In genomic region chr11:69715482-69715881, GRCm38 (mm10) we compare ENCODE assay signal across 10 mouse cellular contexts. TPM values are rescaled to one million over a fixed set of nuclear protein-coding genes. Genes with fewer than 3 reads are reported as not detected.
DNase-seq lines count a peak whose midpoint lies in the region; ATAC-seq and TF ChIP-seq lines count a peak whose summit lies in the region.
"Had no signal": no experiment of that assay in that cellular context is flagged by ENCODE, and none has a peak within 500 bp of the region (broad histone marks: within the 10 kb centered on the region; RNA-seq: fewer than 3 reads in every experiment).

No protein-coding gene starts in this region.

- no peak overlapping the region for H3K4me2 ChIP-seq in intestine, embryonic 14.5 days (ENCODE audit: low read length)
- no peak overlapping the region for H3K4me2 ChIP-seq in intestine, embryonic 16.5 days (ENCODE audit: low read depth, low read length)
- no peak overlapping the region for H3K4me2 ChIP-seq in kidney, postnatal 0 days (ENCODE audit: low read length)
- H3K4me2 ChIP-seq in hindbrain, embryonic 12.5 days (replicated peaks): no peak overlapping the region
- H3K4me2 ChIP-seq: embryonic facial prominence, embryonic 15.5 days had no signal

- no peak for TF ChIP-seq POLR2A in MEL (IDR thresholded peaks at IDR 0.05; ENCODE audit: control insufficient read depth in 1 of 2, insufficient read depth in 1 of 2, low read depth in 1 of 2, low read length in 2 of 2, poor library complexity in 1 of 2)

- 48% methylated on average over 9 of the region's 9 CpGs for WGBS in intestine, embryonic 14.5 days
- 55% methylated on average over 9 of the region's 9 CpGs for WGBS in intestine, embryonic 16.5 days
- WGBS in kidney, postnatal 0 days: 54% methylated on average over 9 of the region's 9 CpGs
- WGBS in hindbrain, embryonic 12.5 days: 52% methylated on average over 9 of the region's 9 CpGs

- no peaks in the 10 kb centered on the region for H3K79me2 ChIP-seq in MEL (ENCODE audit: control insufficient read depth, insufficient read depth, low read length, poor library complexity)

- H3K4me3 ChIP-seq in intestine, embryonic 14.5 days (ENCODE audit: low read depth, low read length): no peak overlapping the region
- H3K4me3 ChIP-seq in intestine, embryonic 16.5 days (ENCODE audit: low read length): no peak overlapping the region
- H3K4me3 ChIP-seq in MEL (ENCODE audit: control insufficient read depth in 1 of 2, insufficient read depth in 1 of 2, low read depth in 2 of 2, low read length in 2 of 2): no peak overlapping the region
- H3K4me3 ChIP-seq in kidney, postnatal 0 days (replicated peaks; ENCODE audit: low read depth, low read length): no peak overlapping the region
- no peak overlapping the region for H3K4me3 ChIP-seq in hindbrain, embryonic 12.5 days
- H3K4me3 ChIP-seq: embryonic facial prominence, embryonic 15.5 days had no signal

- DNase-seq in intestine, embryonic 14.5 days (ENCODE audit: low spot score): peak; percentile 67
- DNase-seq in MEL (ENCODE audit: low read depth, low spot score): peak; percentile 66
- peak; percentile 43 for DNase-seq in embryo, embryonic 9.5 days (ENCODE audit: extremely low spot score)
- peak; percentile 38 for DNase-seq in kidney, postnatal 0 days (ENCODE audit: low spot score)
- no peak for DNase-seq in layer of hippocampus, postnatal 14 days (ENCODE audit: low spot score in 2 of 2)

- no peaks in the 10 kb centered on the region for H3K9me3 ChIP-seq in intestine, embryonic 14.5 days (ENCODE audit: control insufficient read depth, low read length)
- no peaks in the 10 kb centered on the region for H3K9me3 ChIP-seq in intestine, embryonic 16.5 days (ENCODE audit: control insufficient read depth, low read length)
- H3K9me3 ChIP-seq in MEL (replicated peaks; ENCODE audit: insufficient read depth, low read length): no peaks in the 10 kb centered on the region
- no peaks in the 10 kb centered on the region for H3K9me3 ChIP-seq in kidney, postnatal 0 days (replicated peaks; ENCODE audit: low read length)
- H3K9me3 ChIP-seq in hindbrain, embryonic 12.5 days (replicated peaks): no peaks in the 10 kb centered on the region
- H3K9me3 ChIP-seq: embryonic facial prominence, embryonic 15.5 days had no signal

- peak overlapping the region; percentile 16; the same call in 1 of the 2 replicates for H3K27ac ChIP-seq in intestine, embryonic 14.5 days (ENCODE audit: low read depth)
- no peak overlapping the region for H3K27ac ChIP-seq in intestine, embryonic 16.5 days (ENCODE audit: low read length)
- no peak overlapping the region for H3K27ac ChIP-seq in MEL (ENCODE audit: control insufficient read depth, low read depth, low read length)
- H3K27ac ChIP-seq in kidney, postnatal 0 days: peak overlapping the region; percentile 83
- H3K27ac ChIP-seq in hindbrain, embryonic 12.5 days: no peak overlapping the region
- H3K27ac ChIP-seq: embryonic facial prominence, embryonic 15.5 days had no signal

- no peak overlapping the region for H3K9ac ChIP-seq in intestine, embryonic 14.5 days (ENCODE audit: low read length)
- no peak overlapping the region for H3K9ac ChIP-seq in intestine, embryonic 16.5 days (ENCODE audit: low read depth, low read length)
- H3K9ac ChIP-seq in MEL (ENCODE audit: control insufficient read depth, low read depth, low read length, poor library complexity, severe bottlenecking): no peak overlapping the region
- no peak overlapping the region for H3K9ac ChIP-seq in kidney, postnatal 0 days (ENCODE audit: low read depth, low read length)
- H3K9ac ChIP-seq in hindbrain, embryonic 12.5 days: no peak overlapping the region
- H3K9ac ChIP-seq: embryonic facial prominence, embryonic 15.5 days had no signal

- no peaks in the 10 kb centered on the region for H3K36me3 ChIP-seq in intestine, embryonic 14.5 days (ENCODE audit: control insufficient read depth, insufficient read depth, low read length)
- no peaks in the 10 kb centered on the region for H3K36me3 ChIP-seq in intestine, embryonic 16.5 days (ENCODE audit: control insufficient read depth, insufficient read depth, low read length)
- peaks cover 0 to 3% of the 10 kb centered on the region in 2 experiments; a peak in 1 of 4 replicates for H3K36me3 ChIP-seq in MEL (ENCODE audit: control insufficient read depth in 1 of 2, insufficient read depth in 2 of 2, low read length in 2 of 2)
- no peaks in the 10 kb centered on the region for H3K36me3 ChIP-seq in kidney, postnatal 0 days (ENCODE audit: insufficient read depth, low read length)
- no peaks in the 10 kb centered on the region for H3K36me3 ChIP-seq in hindbrain, embryonic 12.5 days
- H3K36me3 ChIP-seq: embryonic facial prominence, embryonic 15.5 days had no signal

- no peaks in the 10 kb centered on the region for H3K27me3 ChIP-seq in intestine, embryonic 14.5 days (replicated peaks; ENCODE audit: control insufficient read depth, insufficient read depth, low read length)
- no peaks in the 10 kb centered on the region for H3K27me3 ChIP-seq in intestine, embryonic 16.5 days (replicated peaks; ENCODE audit: control insufficient read depth, insufficient read depth, low read length)
- H3K27me3 ChIP-seq in MEL (ENCODE audit: control insufficient read depth in 1 of 2, insufficient read depth in 2 of 2, low read length in 2 of 2): no peaks in the 10 kb centered on the region
- H3K27me3 ChIP-seq in kidney, postnatal 0 days (ENCODE audit: insufficient read depth, low read length): no peaks in the 10 kb centered on the region
- 0 out of 2 replicates have a peak, but pooled peaks cover 2% of the 10 kb centered on the region for H3K27me3 ChIP-seq in hindbrain, embryonic 12.5 days
- H3K27me3 ChIP-seq: embryonic facial prominence, embryonic 15.5 days had no signal

- no peak for TF ChIP-seq EP300 in MEL (IDR thresholded peaks at IDR 0.05; ENCODE audit: low read depth in 1 of 2, low read length in 2 of 2)

- no peak for ATAC-seq in intestine, embryonic 14.5 days (replicated peaks; ENCODE audit: low FRiP score, low TSS enrichment, low read depth)
- no peak for ATAC-seq in intestine, embryonic 16.5 days
- ATAC-seq in kidney, postnatal 0 days (replicated peaks; ENCODE audit: low FRiP score, low read depth): no peak
- peak; percentile 61; the same call in 1 of the 2 replicates for ATAC-seq in megakaryocyte progenitor cell, adult 5-6 weeks (replicated peaks; ENCODE audit: poor library complexity)
- ATAC-seq in hindbrain, embryonic 12.5 days (ENCODE audit: low FRiP score): no peak

- peak; percentile 74 for TF ChIP-seq RAD21 in MEL (IDR thresholded peaks at IDR 0.05; ENCODE audit: low read depth, low read length)

- peak; percentile 73 to 87 (median 75) for TF ChIP-seq CTCF in MEL (IDR thresholded peaks at IDR 0.05 in 2 of 3, conservative IDR thresholded peaks at IDR 0.05 in 1 of 3; ENCODE audit: control insufficient read depth in 1 of 3, insufficient read depth in 1 of 3, low read depth in 2 of 3, low read length in 3 of 3, poor library complexity in 1 of 3, severe bottlenecking in 1 of 3)
- peak; percentile 76 for TF ChIP-seq CTCF in kidney, postnatal 0 days (IDR thresholded peaks at IDR 0.05; ENCODE audit: low read depth)

- H3K4me1 ChIP-seq in intestine, embryonic 14.5 days (replicated peaks; ENCODE audit: control insufficient read depth, insufficient read depth, low read length): peaks cover 6% of the 10 kb centered on the region
- H3K4me1 ChIP-seq in intestine, embryonic 16.5 days (ENCODE audit: control insufficient read depth, insufficient read depth, low read length): peaks cover 5% of the 10 kb centered on the region
- peaks cover 0 to 5% of the 10 kb centered on the region in 2 experiments; a peak in 1 of 4 replicates for H3K4me1 ChIP-seq in MEL (ENCODE audit: control insufficient read depth in 1 of 2, insufficient read depth in 2 of 2, low read length in 2 of 2)
- no peaks in the 10 kb centered on the region for H3K4me1 ChIP-seq in kidney, postnatal 0 days (replicated peaks; ENCODE audit: insufficient read depth, low read length)
- peaks cover 12% of the 10 kb centered on the region for H3K4me1 ChIP-seq in hindbrain, embryonic 12.5 days

RNA-seq across cellular contexts. Expression of gene Tnfsfm13, which starts 19.6 kb away (rescaled TPM):
- 2.3 and 3.7 TPM in 2 replicates for polyA plus RNA-seq in intestine, embryonic 14.5 days (2014; fragmentation: Nextera tagmentation; extraction: Ambion mirVana)
- polyA plus RNA-seq in intestine, embryonic 16.5 days (2015; fragmentation: Nextera tagmentation; extraction: Ambion mirVana): 3.0 and 3.3 TPM in 2 replicates
- total RNA-seq in MEL (2012; rRNA removed): not detected in 2 replicates
- not detected for polyA plus RNA-seq in MEL (2012; ENCODE audit: insufficient read depth in 1 of 2, insufficient read length in 2 of 2, low read depth in 1 of 2, low replicate concordance in 2 of 2, missing spikeins in 1 of 2)
- polyA plus RNA-seq in kidney, postnatal 0 days (2015; fragmentation: Nextera tagmentation; extraction: Ambion mirVana): 8.0 and 8.4 TPM in 2 replicates
- total RNA-seq in megakaryocyte progenitor cell, adult 5-6 weeks (2015): 7.5 and 9.4 TPM in 2 replicates
- 6.1 and 7.9 TPM in 2 replicates for total RNA-seq in megakaryocyte progenitor cell, adult 5-6 weeks (2017)
- polyA plus RNA-seq in hindbrain, embryonic 12.5 days (2016; fragmentation: Nextera tagmentation; extraction: Ambion mirVana): 0.80 and 1.9 TPM in 2 replicates
- 1 to 10 TPM in 1 of 2 experiments, under 1 TPM in 1; 0.45 to 1.0 TPM for total RNA-seq in layer of hippocampus, postnatal 14 days (2021)

RNA-seq across cellular contexts. Expression of gene Tnfsf12, which starts 19.8 kb away (rescaled TPM):
- polyA plus RNA-seq in intestine, embryonic 14.5 days (2014; fragmentation: Nextera tagmentation; extraction: Ambion mirVana): 8.0 and 9.4 TPM in 2 replicates
- 6.0 and 6.3 TPM in 2 replicates for polyA plus RNA-seq in intestine, embryonic 16.5 days (2015; fragmentation: Nextera tagmentation; extraction: Ambion mirVana)
- total RNA-seq in MEL (2012; rRNA removed): not detected in 2 replicates
- under 1 TPM in 1 of 2 experiments, not detected in 1; 0.10 TPM for polyA plus RNA-seq in MEL (2012; ENCODE audit: insufficient read depth in 1 of 2, insufficient read length in 2 of 2, low read depth in 1 of 2, low replicate concordance in 2 of 2, missing spikeins in 1 of 2)
- 14.1 and 15.8 TPM in 2 replicates for polyA plus RNA-seq in kidney, postnatal 0 days (2015; fragmentation: Nextera tagmentation; extraction: Ambion mirVana)
- 0.88 and 2.0 TPM in 2 replicates for total RNA-seq in megakaryocyte progenitor cell, adult 5-6 weeks (2015)
- total RNA-seq in megakaryocyte progenitor cell, adult 5-6 weeks (2017): 0.75 and 1.0 TPM in 2 replicates
- polyA plus RNA-seq in hindbrain, embryonic 12.5 days (2016; fragmentation: Nextera tagmentation; extraction: Ambion mirVana): 3.1 and 3.4 TPM in 2 replicates
- total RNA-seq in layer of hippocampus, postnatal 14 days (2021): 1 to 10 TPM; 5.8 to 6.5 TPM

RNA-seq across cellular contexts. Expression of gene Tnfsf13, which starts 29.9 kb away (rescaled TPM):
- 0.48 TPM in 1 of 2 replicates, not detected in the other for polyA plus RNA-seq in intestine, embryonic 14.5 days (2014; fragmentation: Nextera tagmentation; extraction: Ambion mirVana)
- polyA plus RNA-seq in intestine, embryonic 16.5 days (2015; fragmentation: Nextera tagmentation; extraction: Ambion mirVana): 0.44 and 0.57 TPM in 2 replicates
- 0.19 TPM in 1 of 2 replicates, not detected in the other for total RNA-seq in MEL (2012; rRNA removed)
- under 1 TPM in 1 of 2 experiments, not detected in 1; 0.13 TPM for polyA plus RNA-seq in MEL (2012; ENCODE audit: insufficient read depth in 1 of 2, insufficient read length in 2 of 2, low read depth in 1 of 2, low replicate concordance in 2 of 2, missing spikeins in 1 of 2)
- 0.43 and 0.89 TPM in 2 replicates for polyA plus RNA-seq in kidney, postnatal 0 days (2015; fragmentation: Nextera tagmentation; extraction: Ambion mirVana)
- total RNA-seq in megakaryocyte progenitor cell, adult 5-6 weeks (2015): 28.5 and 31.9 TPM in 2 replicates
- 49.4 and 53.7 TPM in 2 replicates for total RNA-seq in megakaryocyte progenitor cell, adult 5-6 weeks (2017)
- polyA plus RNA-seq in hindbrain, embryonic 12.5 days (2016; fragmentation: Nextera tagmentation; extraction: Ambion mirVana): 0.42 and 0.49 TPM in 2 replicates
- total RNA-seq in layer of hippocampus, postnatal 14 days (2021): 1 to 10 TPM in 1 of 2 experiments, under 1 TPM in 1; 0.88 to 1.1 TPM
- polyA plus RNA-seq: neural tube, embryonic 11.5 days had no signal

RNA-seq across cellular contexts. Expression of gene Senp3, which starts 33.6 kb away (rescaled TPM):
- 79.1 and 90.8 TPM in 2 replicates for polyA plus RNA-seq in intestine, embryonic 14.5 days (2014; fragmentation: Nextera tagmentation; extraction: Ambion mirVana)
- polyA plus RNA-seq in intestine, embryonic 16.5 days (2015; fragmentation: Nextera tagmentation; extraction: Ambion mirVana): 51.8 and 60.3 TPM in 2 replicates
- total RNA-seq in MEL (2012; rRNA removed): 121 and 147 TPM in 2 replicates
- polyA plus RNA-seq in MEL (2012; ENCODE audit: insufficient read depth in 1 of 2, insufficient read length in 2 of 2, low read depth in 1 of 2, low replicate concordance in 2 of 2, missing spikeins in 1 of 2): 100 to 1,000 TPM; 171 to 890 TPM
- 52.2 and 59.4 TPM in 2 replicates for polyA plus RNA-seq in kidney, postnatal 0 days (2015; fragmentation: Nextera tagmentation; extraction: Ambion mirVana)
- 140 and 145 TPM in 2 replicates for total RNA-seq in megakaryocyte progenitor cell, adult 5-6 weeks (2015)
- total RNA-seq in megakaryocyte progenitor cell, adult 5-6 weeks (2017): 108 and 123 TPM in 2 replicates
- 105 and 106 TPM in 2 replicates for polyA plus RNA-seq in hindbrain, embryonic 12.5 days (2016; fragmentation: Nextera tagmentation; extraction: Ambion mirVana)
- 10 to 100 TPM; 84.3 to 88.5 TPM for total RNA-seq in layer of hippocampus, postnatal 14 days (2021)

RNA-seq across cellular contexts. Expression of gene Polr2a, which starts 43.0 kb away (rescaled TPM):
- 35.2 and 38.7 TPM in 2 replicates for polyA plus RNA-seq in intestine, embryonic 14.5 days (2014; fragmentation: Nextera tagmentation; extraction: Ambion mirVana)
- polyA plus RNA-seq in intestine, embryonic 16.5 days (2015; fragmentation: Nextera tagmentation; extraction: Ambion mirVana): 14.8 and 16.8 TPM in 2 replicates
- total RNA-seq in MEL (2012; rRNA removed): 16.6 and 22.2 TPM in 2 replicates
- polyA plus RNA-seq in MEL (2012; ENCODE audit: insufficient read depth in 1 of 2, insufficient read length in 2 of 2, low read depth in 1 of 2, low replicate concordance in 2 of 2, missing spikeins in 1 of 2): 100 to 1,000 TPM in 1 of 2 experiments, 10 to 100 TPM in 1; 73.9 to 193 TPM
- 19.0 and 21.0 TPM in 2 replicates for polyA plus RNA-seq in kidney, postnatal 0 days (2015; fragmentation: Nextera tagmentation; extraction: Ambion mirVana)
- total RNA-seq in megakaryocyte progenitor cell, adult 5-6 weeks (2015): 140 and 147 TPM in 2 replicates
- 21.0 and 34.4 TPM in 2 replicates for total RNA-seq in megakaryocyte progenitor cell, adult 5-6 weeks (2017)
- 32.2 and 39.0 TPM in 2 replicates for polyA plus RNA-seq in hindbrain, embryonic 12.5 days (2016; fragmentation: Nextera tagmentation; extraction: Ambion mirVana)
- total RNA-seq in layer of hippocampus, postnatal 14 days (2021): 10 to 100 TPM; 62.8 to 68.5 TPM

Comparison
In these comparisons a context has a peak if more than half of its experiments do, and no peak if none do; other contexts are left out.
1. H3K27ac ChIP-seq: peak in intestine, embryonic 14.5 days (single experiment) and kidney, postnatal 0 days (single experiment); none in intestine, embryonic 16.5 days (single experiment), MEL (single experiment) and hindbrain, embryonic 12.5 days (single experiment).
2. DNase-seq: peak in intestine, embryonic 14.5 days (single experiment), MEL (single experiment), embryo, embryonic 9.5 days (single experiment) and kidney, postnatal 0 days (single experiment); none in layer of hippocampus, postnatal 14 days (0 of 2).